17 mouse cellular contexts compared by ENCODE assay signal in genomic region chr17:79937921-79938601, GRCm38 (mm10). TPM values are rescaled to one million over a fixed set of nuclear protein-coding genes. Genes with fewer than 3 reads are reported as not detected.
DNase-seq lines count a peak whose midpoint lies in the region; ATAC-seq and TF ChIP-seq lines count a peak whose summit lies in the region.
"Had no signal": no experiment of that assay in that cellular context is flagged by ENCODE, and none has a peak within 500 bp of the region (broad histone marks: within the 10 kb centered on the region; RNA-seq: fewer than 3 reads in every experiment).

No protein-coding gene starts in this region.

- H3K79me2 ChIP-seq in liver, adult 2 months (ENCODE audit: control insufficient read depth, insufficient read depth, low read length) = no peaks in the 10 kb centered on the region

- peaks cover 5% of the 10 kb centered on the region; the same call in 1 of the 2 replicates for H3K4me1 ChIP-seq in liver, adult 2 months (ENCODE audit: control insufficient read depth, insufficient read depth, low read length)
- H3K4me1 ChIP-seq in liver, embryonic 12.5 days = peaks cover 35% of the 10 kb centered on the region
- H3K4me1 ChIP-seq in liver, postnatal 0 days (ENCODE audit: insufficient read depth) = peaks cover 6% of the 10 kb centered on the region; the same call in 1 of the 2 replicates
- H3K4me1 ChIP-seq: forebrain, embryonic 12.5 days; hindbrain, embryonic 15.5 days had no signal

- TF ChIP-seq CTCF in liver, adult 2 months (IDR thresholded peaks at IDR 0.05; ENCODE audit: low read depth, low read length) = no peak
- no peak for TF ChIP-seq CTCF in liver, postnatal 0 days (IDR thresholded peaks at IDR 0.05; ENCODE audit: low read depth)

- H3K27ac ChIP-seq in liver, adult 2 months (replicated peaks; ENCODE audit: insufficient read depth, low read depth, low read length) = peak overlapping the region; percentile 53
- H3K27ac ChIP-seq in liver, embryonic 12.5 days = no peak overlapping the region
- peak overlapping the region; percentile 76 for H3K27ac ChIP-seq in liver, postnatal 0 days (ENCODE audit: low read depth)
- H3K27ac ChIP-seq: embryonic facial prominence, embryonic 13.5 days; forebrain, embryonic 12.5 days; hindbrain, embryonic 15.5 days had no signal

- no peaks in the 10 kb centered on the region for H3K36me3 ChIP-seq in liver, adult 2 months (ENCODE audit: control insufficient read depth, insufficient read depth, low read length)
- no peaks in the 10 kb centered on the region for H3K36me3 ChIP-seq in liver, embryonic 12.5 days
- no peaks in the 10 kb centered on the region for H3K36me3 ChIP-seq in liver, postnatal 0 days (replicated peaks; ENCODE audit: insufficient read depth, low read length)
- H3K36me3 ChIP-seq: embryonic facial prominence, embryonic 13.5 days; forebrain, embryonic 12.5 days; hindbrain, embryonic 15.5 days had no signal

- peak overlapping the region; percentile 13; the same call in 1 of the 2 replicates for H3K9ac ChIP-seq in liver, adult 2 months (ENCODE audit: low read depth, low read length)
- H3K9ac ChIP-seq in liver, embryonic 12.5 days = no peak overlapping the region
- no peak overlapping the region for H3K9ac ChIP-seq in liver, postnatal 0 days (replicated peaks)
- H3K9ac ChIP-seq: embryonic facial prominence, embryonic 13.5 days; forebrain, embryonic 12.5 days; hindbrain, embryonic 15.5 days had no signal

- ATAC-seq in liver, embryonic 12.5 days = no peak
- ATAC-seq in liver, postnatal 0 days = peak; percentile 92
- ATAC-seq: Patski had no signal

- H3K27me3 ChIP-seq in liver, adult 2 months (ENCODE audit: control insufficient read depth, insufficient read depth, low read length) = no peaks in the 10 kb centered on the region
- 0 out of 2 replicates have a peak, but pooled peaks cover 5% of the 10 kb centered on the region for H3K27me3 ChIP-seq in liver, embryonic 12.5 days (replicated peaks)
- H3K27me3 ChIP-seq in liver, postnatal 0 days (ENCODE audit: insufficient read depth, low read length) = no peaks in the 10 kb centered on the region
- H3K27me3 ChIP-seq: CH12.LX; embryonic facial prominence, embryonic 13.5 days; forebrain, embryonic 12.5 days; hindbrain, embryonic 15.5 days had no signal

- H3K9me3 ChIP-seq in liver, embryonic 12.5 days (replicated peaks) = no peaks in the 10 kb centered on the region
- H3K9me3 ChIP-seq in liver, postnatal 0 days (ENCODE audit: low read length) = no peaks in the 10 kb centered on the region
- H3K9me3 ChIP-seq: embryonic facial prominence, embryonic 13.5 days; forebrain, embryonic 12.5 days; hindbrain, embryonic 15.5 days had no signal

- H3K4me2 ChIP-seq in liver, embryonic 12.5 days = no peak overlapping the region
- H3K4me2 ChIP-seq in liver, postnatal 0 days (ENCODE audit: low read depth, low read length) = peak overlapping the region; percentile 13; the same call in 1 of the 2 replicates
- H3K4me2 ChIP-seq: embryonic facial prominence, embryonic 13.5 days; forebrain, embryonic 12.5 days; hindbrain, embryonic 15.5 days had no signal

- TF ChIP-seq EP300 in liver, postnatal 0 days (IDR thresholded peaks at IDR 0.05; ENCODE audit: low read depth) = peak; percentile 82

- DNase-seq in adrenal gland, adult (ENCODE audit: inconsistent age in 2 of 2, low spot score in 1 of 2) = peak; percentile 40 to 66
- no peak for DNase-seq in adrenal gland, adult 18-20 months (ENCODE audit: low spot score in 2 of 2)
- DNase-seq in liver, adult 2 months (ENCODE audit: extremely low read depth, low read depth, low spot score) = peak; percentile 98
- peak; percentile 8 to 39 for DNase-seq in adrenal gland, postnatal 36 days
- peak; percentile 38 for DNase-seq in liver, postnatal 0 days
- DNase-seq in spleen, postnatal 36 days (ENCODE audit: low spot score in 2 of 2) = no peak
- DNase-seq in cerebellum, postnatal 4 days (ENCODE audit: low spot score in 2 of 2) = no peak
- DNase-seq: cerebellum, adult 18-20 months; heart, postnatal 14 days; kidney, adult 9 months; right cerebral cortex, postnatal 14 days had no signal

- TF ChIP-seq POLR2A in liver, adult 2 months (IDR thresholded peaks at IDR 0.05; ENCODE audit: extremely low read depth, insufficient read depth, low read length) = no peak

- WGBS in liver, adult 2 months = 37% methylated on average over 10 of the region's 10 CpGs
- 73% methylated on average over 10 of the region's 10 CpGs for WGBS in liver, embryonic 12.5 days (ENCODE audit: insufficient replicate concordance)
- 65% methylated on average over 10 of the region's 10 CpGs for whole genome bisulfite sequencing in liver, postnatal 0 days (ENCODE audit: insufficient replicate concordance)

- no peak overlapping the region for H3K4me3 ChIP-seq in liver, adult 2 months (ENCODE audit: insufficient read depth, low read depth, low read length)
- no peak overlapping the region for H3K4me3 ChIP-seq in liver, embryonic 12.5 days
- H3K4me3 ChIP-seq in liver, postnatal 0 days (ENCODE audit: low read depth, low read length) = no peak overlapping the region
- H3K4me3 ChIP-seq: embryonic facial prominence, embryonic 13.5 days; forebrain, embryonic 12.5 days; hindbrain, embryonic 15.5 days had no signal

RNA-seq across cellular contexts. Expression of gene Atl2, which starts 42.1 kb away (rescaled TPM):
- 100 to 1,000 TPM in 1 of 2 experiments, 10 to 100 TPM in 1; 47.4 to 120 TPM for total RNA-seq in adrenal gland, adult 18-20 months (2021)
- total RNA-seq in liver, adult 2 months (2014; rRNA removed) = 64.2 and 77.9 TPM in 2 replicates
- polyA plus RNA-seq in liver, adult 2 months (2012; rRNA removed) = 25.8 and 28.2 TPM in 2 replicates
- polyA plus RNA-seq in liver, embryonic 12.5 days (2016; fragmentation: Nextera tagmentation; extraction: Ambion mirVana) = 42.0 and 42.1 TPM in 2 replicates
- total RNA-seq in adrenal gland, postnatal 36 days (2021) = 100 to 1,000 TPM in 1 of 2 experiments, 10 to 100 TPM in 1; 52.9 to 113 TPM
- polyA plus RNA-seq in liver, postnatal 0 days (2015; fragmentation: Nextera tagmentation; extraction: Ambion mirVana) = 40.8 and 41.2 TPM in 2 replicates

Comparison
In these comparisons a context has a peak if more than half of its experiments do, and no peak if none do; other contexts are left out.
1. DNase-seq: peak in adrenal gland, adult (2 of 2), liver, adult 2 months (single experiment), adrenal gland, postnatal 36 days (2 of 2) and liver, postnatal 0 days (single experiment); none in adrenal gland, adult 18-20 months (0 of 2), spleen, postnatal 36 days (0 of 2) and cerebellum, postnatal 4 days (0 of 2).